Mouse (Mus musculus) gastrocnemius, postnatal 36 days (tissue): ENCODE results near the gene Smap2. TPM values are rescaled to one million over a fixed set of nuclear protein-coding genes. Genes with fewer than 3 reads are reported as not detected.

Experiments used
- DNase-seq, 2 experiments: peaks; one replicate each; pipeline ENCODE4 v3.0.0; 2022
- intact Hi-C: fragments of 180-260 bp; cut with DNase I; formaldehyde crosslinking; loops from one replicate; pipeline ENCODE4 v1.15.1; 2025
- total RNA-seq, 2 experiments: library from RNA; stranded (reverse); gene quantifications; 2 replicates each; pipeline ENCODE4 v1.2.3; 2021

Gene Smap2
- total RNA-seq, 2 experiments from 2014 or later: 13.7 to 14.4 TPM

GRCm38 (mm10) chr4:120992284-120992683, 24.8 kb downstream of the Smap2 start:
- DNase-seq: no peak
- intact Hi-C loops: no loop called here

GRCm38 (mm10) chr4:120987319-120987718, 29.7 kb downstream of the Smap2 start:
- DNase-seq: no peak
- intact Hi-C loops: loop anchor here (2.0 to 10.0 kb wide), 2 partner anchors 29 to 247 kb away; partner anchors contain the start of gene Smap2

- intact Hi-C loops: loop anchor here (2.0 to 10.0 kb wide), 2 partner anchors 30 to 248 kb away; partner anchors contain the start of gene Smap2
- DNase-seq: no peak
Measured at GRCm38 (mm10) chr4:120986446-120986845, 30.6 kb downstream of the Smap2 start.

GRCm38 (mm10) chr4:120978221-120978620, 38.8 kb downstream of the Smap2 start:
- DNase-seq: no peak
- intact Hi-C loops: no loop called here

GRCm38 (mm10) chr4:120975428-120975734, 41.7 kb downstream of the Smap2 start:
- DNase-seq: no peak
- intact Hi-C loops: no loop called here

GRCm38 (mm10) chr4:120974711-120975427, 42.2 kb downstream of the Smap2 start:
- no peak for DNase-seq
- intact Hi-C loops: no loop called here

- intact Hi-C loops: no loop called here
Measured at GRCm38 (mm10) chr4:120971842-120972241, 45.2 kb downstream of the Smap2 start.

GRCm38 (mm10) chr4:120969382-120970146, 47.5 kb downstream of the Smap2 start:
- intact Hi-C loops: no loop called here
- DNase-seq: no peak

More at GRCm38 (mm10) chr4:120971842-120972241, 45.2 kb downstream of the Smap2 start:
- DNase-seq: no peak

GRCm38 (mm10) chr4:120968486-120968885, 48.6 kb downstream of the Smap2 start:
- DNase-seq: no peak
- intact Hi-C loops: no loop called here

GRCm38 (mm10) chr4:120955586-120955985, 61.5 kb downstream of the Smap2 start:
- no peak for DNase-seq
- intact Hi-C loops: no loop called here

- no peak for DNase-seq
- intact Hi-C loops: no loop called here
Measured at GRCm38 (mm10) chr4:120953667-120954066, 63.4 kb downstream of the Smap2 start.

GRCm38 (mm10) chr4:120953038-120953437, 64.0 kb downstream of the Smap2 start:
- intact Hi-C loops: no loop called here

GRCm38 (mm10) chr4:120952163-120952562, 64.9 kb downstream of the Smap2 start:
- DNase-seq: no peak
- intact Hi-C loops: no loop called here

More at GRCm38 (mm10) chr4:120953038-120953437, 64.0 kb downstream of the Smap2 start:
- no peak for DNase-seq

- intact Hi-C loops: loop anchor here (1.0 kb wide), 1 partner anchor 27 kb away; no protein-coding TSS in a partner anchor
- DNase-seq: peak; percentile 81 to 88
Measured at GRCm38 (mm10) chr4:120951428-120951973, 65.5 kb downstream of the Smap2 start, which contains the start of gene Zfp69. Zfp69 (minus strand) TSS chr4:120951699.

GRCm38 (mm10) chr4:120950763-120951427, 66.2 kb downstream of the Smap2 start:
- no peak for DNase-seq
- intact Hi-C loops: loop anchor here (1.0 kb wide), 1 partner anchor 27 kb away; no protein-coding TSS in a partner anchor

- intact Hi-C loops: no loop called here
- DNase-seq: no peak
Measured at GRCm38 (mm10) chr4:120948938-120949337, 68.1 kb downstream of the Smap2 start.

GRCm38 (mm10) chr4:120935006-120935405, 82.0 kb downstream of the Smap2 start:
- intact Hi-C loops: no loop called here
- DNase-seq: no peak

GRCm38 (mm10) chr4:120930736-120931135, 86.3 kb downstream of the Smap2 start:
- DNase-seq: no peak
- intact Hi-C loops: no loop called here

GRCm38 (mm10) chr4:120928686-120929085, 88.4 kb downstream of the Smap2 start:
- no peak for DNase-seq
- intact Hi-C loops: no loop called here

GRCm38 (mm10) chr4:120925386-120925785, 91.7 kb downstream of the Smap2 start:
- no peak for DNase-seq
- intact Hi-C loops: no loop called here
